Mouse (Mus musculus) ovary, adult 18-20 months (tissue): Measurements from ENCODE around the gene Tmprss12.
"Not testable (repeated sequence)": the region's sequence is repeated elsewhere in the genome, so short reads cannot be mapped to it uniquely, and the experiment has no call there.

Source experiments
- DNase-seq: peaks from one replicate; pipeline ENCODE4 v3.0.0; 2022; ENCODE audit warnings: low spot score, mixed read lengths

Gene Tmprss12

DNA sequence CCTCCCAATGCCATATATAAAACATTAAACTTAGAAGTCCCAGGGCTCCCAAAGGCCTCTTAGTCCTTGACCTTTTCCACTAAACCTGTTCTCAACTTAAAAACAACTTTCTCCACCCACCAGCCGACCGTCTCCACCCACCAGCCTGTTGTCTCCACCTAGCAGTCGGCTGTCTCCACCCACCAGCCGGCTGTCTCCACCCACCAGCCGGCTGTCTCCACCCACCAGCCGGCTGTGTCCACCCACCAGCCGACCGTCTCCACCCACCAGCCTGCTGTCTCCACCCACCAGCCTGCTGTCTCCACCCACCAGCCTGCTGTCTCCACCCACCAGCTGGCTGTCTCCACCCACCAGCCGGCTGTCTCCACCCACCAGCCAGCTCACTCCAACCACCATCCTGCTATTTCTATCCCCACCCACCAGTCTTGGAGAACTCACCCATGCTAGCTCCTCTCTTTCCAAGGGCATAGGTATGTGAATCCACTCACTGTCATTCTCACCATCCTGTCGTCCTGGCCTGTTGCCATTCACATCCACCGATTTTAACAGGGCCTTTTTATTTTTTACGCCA, 43.5 kb downstream of the Tmprss12 start:
- DNase-seq = no peak

DNA sequence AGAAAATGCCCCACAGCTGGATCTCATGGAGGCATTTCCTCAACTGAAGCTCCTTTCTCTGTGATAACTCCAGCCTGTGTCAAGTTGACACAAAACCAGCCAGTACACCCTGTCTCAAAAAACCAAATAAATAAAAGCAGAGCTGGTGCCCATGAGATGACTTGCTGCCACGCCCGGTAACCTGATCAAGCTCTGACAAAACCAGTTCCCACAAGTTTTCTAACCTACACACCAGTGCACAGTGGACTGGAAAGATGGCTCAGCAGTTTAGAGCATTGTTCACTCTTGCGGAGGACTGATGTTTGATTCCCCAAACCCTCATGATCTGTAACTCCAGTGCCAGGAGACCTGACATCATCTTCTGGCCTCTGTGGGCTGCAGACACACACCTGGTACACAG, 44.6 kb downstream of the Tmprss12 start:
- DNase-seq = no peak

GRCm38 (mm10) chr15:100328089-100328488, 47.5 kb downstream of the Tmprss12 start:
- DNase-seq = not testable (repeated sequence)

GRCm38 (mm10) chr15:100329336-100329735, 48.7 kb downstream of the Tmprss12 start:
- not testable (repeated sequence) for DNase-seq

DNA sequence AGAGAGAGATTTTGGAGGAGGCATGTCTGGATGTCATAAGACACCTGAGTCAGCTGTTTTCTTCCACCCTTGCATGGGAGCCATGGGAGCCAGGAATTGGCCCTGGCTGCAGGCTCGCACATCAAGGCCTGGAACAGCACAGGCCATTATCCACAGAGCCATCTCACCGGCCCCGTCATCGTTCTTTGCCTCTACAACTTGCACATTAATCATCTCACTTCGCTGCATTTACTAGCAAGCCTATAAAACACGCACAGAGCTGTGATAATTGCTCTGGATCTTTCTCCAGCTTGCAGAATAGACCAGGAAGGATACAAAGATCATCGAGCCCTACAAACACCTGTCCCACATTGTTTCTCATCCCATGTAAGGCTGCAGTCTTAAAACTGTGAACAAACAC, 50.1 kb downstream of the Tmprss12 start:
- no peak for DNase-seq

DNA sequence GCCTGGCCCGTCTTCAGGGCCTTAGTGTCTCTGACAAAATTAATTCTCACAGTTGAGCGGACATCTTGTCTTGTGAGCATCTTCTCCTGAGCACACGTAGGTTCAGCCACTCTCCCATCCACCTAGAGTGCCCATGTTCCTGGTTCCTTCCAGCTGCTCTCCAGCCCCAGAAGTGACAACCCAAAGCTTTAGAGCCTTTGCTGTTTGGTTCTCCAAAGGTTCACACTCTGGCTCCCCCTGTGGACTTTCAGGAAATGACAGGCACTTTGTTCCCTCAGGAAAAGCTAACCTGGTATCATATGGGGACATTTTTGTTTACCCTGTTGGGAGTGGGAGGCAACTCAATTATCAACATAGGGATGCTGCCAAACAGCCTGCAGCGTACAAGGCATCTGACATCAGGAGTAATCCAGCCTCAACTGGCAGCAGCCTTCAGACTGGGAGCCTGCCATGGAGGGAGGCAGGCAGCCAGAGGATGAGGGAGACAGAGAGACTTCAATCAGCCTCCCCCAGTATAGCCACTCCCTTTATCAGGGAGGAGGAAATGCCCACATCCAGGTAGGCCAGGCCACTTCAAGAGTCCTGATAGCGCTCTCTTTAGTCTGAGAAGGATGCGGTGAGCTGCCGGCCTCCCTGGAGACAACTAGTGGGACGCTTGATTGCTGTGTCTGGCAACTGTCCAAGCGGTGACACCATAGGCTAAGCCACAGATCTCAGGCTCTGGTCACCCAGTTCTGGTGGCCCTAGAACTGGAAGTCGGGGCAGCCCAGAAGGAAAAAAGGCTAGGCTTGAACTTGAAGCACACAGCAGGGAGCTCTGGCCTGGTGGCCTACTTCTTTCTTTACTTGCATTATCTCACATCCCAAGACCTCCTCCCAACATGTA, 51.7 kb downstream of the Tmprss12 start:
- not testable (repeated sequence) for DNase-seq

GRCm38 (mm10) chr15:100334629-100335028, 54.0 kb downstream of the Tmprss12 start, which contains the start of gene Mettl7a3:
Mettl7a3 (plus strand) TSS chr15:100334929.
- DNase-seq = no peak

GRCm38 (mm10) chr15:100337328-100337727, 56.7 kb downstream of the Tmprss12 start:
- not testable (repeated sequence) for DNase-seq

DNA sequence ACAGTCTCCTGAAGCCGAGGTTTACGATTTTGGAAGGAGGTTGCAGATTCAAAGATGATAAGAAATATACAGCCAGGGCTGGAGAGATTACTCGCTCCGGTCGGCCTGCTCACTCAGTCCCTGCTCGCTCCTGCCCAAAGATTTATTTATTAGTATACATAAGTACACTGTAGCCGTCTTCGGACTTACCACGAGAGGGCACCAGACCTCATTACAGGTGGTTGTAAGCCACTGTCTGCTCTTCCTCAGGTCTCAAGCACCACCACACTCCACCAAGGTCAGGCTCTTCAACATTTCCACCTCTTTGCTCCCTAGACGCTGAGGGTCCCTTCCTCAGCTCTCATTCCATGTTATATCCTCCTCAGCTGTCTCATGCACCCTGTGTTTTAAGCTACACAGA, 57.2 kb downstream of the Tmprss12 start:
- DNase-seq = not testable (repeated sequence)

DNA sequence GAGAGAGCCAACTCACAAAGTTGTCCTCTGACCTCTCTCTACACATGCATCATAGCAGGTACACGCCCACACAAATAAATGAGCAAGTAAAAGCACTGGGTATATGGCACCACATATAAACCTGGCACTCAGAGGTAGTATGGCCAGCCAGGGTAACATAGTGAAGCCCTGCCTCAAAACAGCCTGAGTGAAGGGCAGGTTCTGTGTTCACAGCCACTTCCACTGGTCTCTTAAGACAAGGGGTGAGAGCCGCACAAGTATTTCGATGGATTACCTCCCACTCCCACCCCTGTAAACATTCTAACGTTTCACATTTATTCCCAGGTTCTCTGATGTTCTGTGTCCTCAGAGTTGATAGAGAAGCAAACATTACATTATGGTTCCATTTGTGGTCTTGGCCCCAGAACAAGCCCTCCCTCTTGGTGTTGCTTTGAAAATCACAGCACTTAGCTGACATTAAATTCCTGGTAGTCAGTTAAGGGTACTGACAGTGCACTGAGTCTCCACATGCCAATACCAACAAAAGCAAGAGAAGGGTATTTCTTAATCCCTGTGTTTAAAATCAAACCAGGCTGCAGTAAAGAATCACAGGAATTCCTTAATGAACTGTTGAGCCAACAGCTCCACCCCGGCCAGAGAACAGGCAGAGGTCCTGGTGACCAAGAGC, 60.8 kb downstream of the Tmprss12 start:
- not testable (repeated sequence) for DNase-seq
